Mouse (Mus musculus): ENCODE measurements around the gene Snx7. TPM values are rescaled to one million over a fixed set of nuclear protein-coding genes. Genes with fewer than 3 reads are reported as not detected.

The Snx7 gene
- 13.8 and 15.3 TPM in 2 replicates for polyA plus RNA-seq (2016; fragmentation: Nextera tagmentation; extraction: Ambion mirVana)

GRCm38 (mm10) chr3:117868637-117869323, at the start of gene Snx7:
Gene Snx7 (minus strand): TSS chr3:117868936.
- peak within 1 kb of the TSS; percentile 78 for H3K4me2 ChIP-seq
- H3K4me1 ChIP-seq: peaks cover 8% of the 10 kb centered on the region
- no peaks in the 10 kb centered on the region for H3K36me3 ChIP-seq
- H3K27me3 ChIP-seq (replicated peaks): no peaks in the 10 kb centered on the region
- no peaks in the 10 kb centered on the region for H3K9me3 ChIP-seq (replicated peaks)
- peak within 1 kb of the TSS; percentile 61 for H3K9ac ChIP-seq
- H3K4me3 ChIP-seq: peak within 1 kb of the TSS; percentile 62
- 0 out of 2 replicates have a peak within 1 kb of the TSS, but pooled peaks have one; percentile 37 for H3K27ac ChIP-seq
- ATAC-seq: peak; percentile 99
- WGBS (ENCODE audit: insufficient replicate concordance): 2% methylated on average over 50 of the region's 53 CpGs

GRCm38 (mm10) chr3:117915420-117915819, 46.7 kb upstream of the Snx7 start:
- Histone ChIP-seq H3K4me1 (no peaks in the 10 kb centered on the region), H3K36me3 (no peaks in the 10 kb centered on the region), H3K9ac (no peak overlapping the region), H3K27me3 (replicated peaks) (no peaks in the 10 kb centered on the region), H3K4me2 (no peak overlapping the region), H3K4me3 (no peak overlapping the region), H3K27ac (no peak overlapping the region), H3K9me3 (replicated peaks) (no peaks in the 10 kb centered on the region)
- ATAC-seq: no peak
- WGBS (ENCODE audit: insufficient replicate concordance): 62% methylated on average over 3 of the region's 3 CpGs

GRCm38 (mm10) chr3:117893736-117894135, 25.0 kb upstream of the Snx7 start:
- no peaks in the 10 kb centered on the region for H3K36me3 ChIP-seq
- H3K27me3 ChIP-seq (replicated peaks): no peaks in the 10 kb centered on the region
- no peak for ATAC-seq
- no peak overlapping the region for H3K4me3 ChIP-seq
- 43% methylated on average over 2 of the region's 2 CpGs for whole genome bisulfite sequencing (ENCODE audit: insufficient replicate concordance)
- no peaks in the 10 kb centered on the region for H3K4me1 ChIP-seq
- no peak overlapping the region for H3K4me2 ChIP-seq
- H3K9me3 ChIP-seq (replicated peaks): no peaks in the 10 kb centered on the region
- H3K27ac ChIP-seq: no peak overlapping the region
- no peak overlapping the region for H3K9ac ChIP-seq

GRCm38 (mm10) chr3:117875450-117875849, 6.7 kb upstream of the Snx7 start:
- H3K9ac ChIP-seq: no peak overlapping the region
- no peaks in the 10 kb centered on the region for H3K9me3 ChIP-seq (replicated peaks)
- 69% methylated on average over 3 of the region's 3 CpGs for WGBS (ENCODE audit: insufficient replicate concordance)
- no peak overlapping the region for H3K4me3 ChIP-seq
- ATAC-seq: no peak
- H3K27me3 ChIP-seq (replicated peaks): no peaks in the 10 kb centered on the region
- no peak overlapping the region for H3K27ac ChIP-seq
- no peak overlapping the region for H3K4me2 ChIP-seq
- H3K36me3 ChIP-seq: no peaks in the 10 kb centered on the region
- no peaks in the 10 kb centered on the region for H3K4me1 ChIP-seq

- Histone ChIP-seq H3K27ac (no peak overlapping the region), H3K36me3 (no peaks in the 10 kb centered on the region), H3K4me1 (peaks cover under 1% of the 10 kb centered on the region; the same call in 1 of the 2 replicates), H3K4me3 (no peak overlapping the region), H3K4me2 (no peak overlapping the region), H3K9ac (no peak overlapping the region), H3K9me3 (replicated peaks) (no peaks in the 10 kb centered on the region), H3K27me3 (replicated peaks) (no peaks in the 10 kb centered on the region)
- ATAC-seq: no peak
- WGBS (ENCODE audit: insufficient replicate concordance): 65% methylated on average over 5 of the region's 5 CpGs
These were observed 4.6 kb upstream of the Snx7 start for GRCm38 (mm10) chr3:117873209-117873863.

- peaks cover 8% of the 10 kb centered on the region for H3K4me1 ChIP-seq
- no peak for ATAC-seq
- no peaks in the 10 kb centered on the region for H3K27me3 ChIP-seq (replicated peaks)
- WGBS (ENCODE audit: insufficient replicate concordance): 19% methylated on average over 2 of the region's 2 CpGs
- H3K36me3 ChIP-seq: no peaks in the 10 kb centered on the region
- no peaks in the 10 kb centered on the region for H3K9me3 ChIP-seq (replicated peaks)
- no peak overlapping the region for H3K27ac ChIP-seq
- H3K4me2 ChIP-seq: peak overlapping the region; percentile 78
- H3K9ac ChIP-seq: peak overlapping the region; percentile 61
- peak overlapping the region; percentile 62 for H3K4me3 ChIP-seq
These were observed 584 bp upstream of the Snx7 start for GRCm38 (mm10) chr3:117869324-117869715.

GRCm38 (mm10) chr3:117868091-117868490, 645 bp downstream of the Snx7 start:
- Histone ChIP-seq H3K27ac (no peak overlapping the region), H3K9me3 (replicated peaks) (no peaks in the 10 kb centered on the region), H3K4me3 (peak overlapping the region; percentile 62), H3K9ac (peak overlapping the region; percentile 61; the same call in 1 of the 2 replicates), H3K4me2 (peak overlapping the region; percentile 78), H3K4me1 (peaks cover 8% of the 10 kb centered on the region), H3K36me3 (no peaks in the 10 kb centered on the region), H3K27me3 (replicated peaks) (no peaks in the 10 kb centered on the region)
- WGBS (ENCODE audit: insufficient replicate concordance): 76% methylated on average over 2 of the region's 2 CpGs
- no peak; the same call in 1 of the 2 replicates for ATAC-seq

GRCm38 (mm10) chr3:117866696-117867407, 1.9 kb downstream of the Snx7 start:
- no peaks in the 10 kb centered on the region for H3K27me3 ChIP-seq (replicated peaks)
- H3K36me3 ChIP-seq: no peaks in the 10 kb centered on the region
- H3K4me2 ChIP-seq: no peak overlapping the region
- H3K9me3 ChIP-seq (replicated peaks): no peaks in the 10 kb centered on the region
- H3K27ac ChIP-seq: no peak overlapping the region
- peaks cover 11% of the 10 kb centered on the region for H3K4me1 ChIP-seq
- no peak overlapping the region for H3K4me3 ChIP-seq
- no peak for ATAC-seq
- WGBS (ENCODE audit: insufficient replicate concordance): 69% methylated on average over 12 of the region's 12 CpGs
- H3K9ac ChIP-seq: no peak overlapping the region

- Histone ChIP-seq H3K9me3 (replicated peaks) (no peaks in the 10 kb centered on the region), H3K27me3 (replicated peaks) (no peaks in the 10 kb centered on the region), H3K4me1 (peaks cover 11% of the 10 kb centered on the region), H3K9ac (no peak overlapping the region), H3K4me3 (no peak overlapping the region), H3K4me2 (no peak overlapping the region), H3K27ac (no peak overlapping the region), H3K36me3 (no peaks in the 10 kb centered on the region)
- no peak for ATAC-seq
These were observed 3.1 kb downstream of the Snx7 start for GRCm38 (mm10) chr3:117865621-117866020.

- 56% methylated on average over 2 of the region's 2 CpGs for WGBS (ENCODE audit: insufficient replicate concordance)
- Histone ChIP-seq H3K4me1 (peaks cover 6% of the 10 kb centered on the region), H3K4me3 (no peak overlapping the region), H3K9ac (no peak overlapping the region), H3K4me2 (no peak overlapping the region), H3K9me3 (replicated peaks) (no peaks in the 10 kb centered on the region), H3K27me3 (replicated peaks) (no peaks in the 10 kb centered on the region), H3K36me3 (peaks cover 4% of the 10 kb centered on the region), H3K27ac (no peak overlapping the region)
- ATAC-seq: no peak
These were observed 5.8 kb downstream of the Snx7 start for GRCm38 (mm10) chr3:117862951-117863350.

GRCm38 (mm10) chr3:117861977-117862434, 6.7 kb downstream of the Snx7 start:
- Histone ChIP-seq H3K36me3 (peaks cover 4% of the 10 kb centered on the region), H3K9ac (no peak overlapping the region), H3K9me3 (replicated peaks) (no peaks in the 10 kb centered on the region), H3K27me3 (replicated peaks) (no peaks in the 10 kb centered on the region), H3K27ac (0 out of 2 replicates have a peak overlapping the region, but pooled peaks have one; percentile 14), H3K4me2 (no peak overlapping the region), H3K4me3 (no peak overlapping the region), H3K4me1 (0 out of 2 replicates have a peak, but pooled peaks cover 3% of the 10 kb centered on the region)
- ATAC-seq: peak; percentile 55
- 63% methylated on average over 6 of the region's 6 CpGs for WGBS (ENCODE audit: insufficient replicate concordance)

GRCm38 (mm10) chr3:117858996-117859395, 9.7 kb downstream of the Snx7 start:
- no peak overlapping the region for H3K27ac ChIP-seq
- 70% methylated on average over 3 of the region's 3 CpGs for WGBS (ENCODE audit: insufficient replicate concordance)
- ATAC-seq: no peak
- H3K27me3 ChIP-seq (replicated peaks): no peaks in the 10 kb centered on the region
- H3K9me3 ChIP-seq (replicated peaks): no peaks in the 10 kb centered on the region
- H3K4me1 ChIP-seq: 0 out of 2 replicates have a peak, but pooled peaks cover 3% of the 10 kb centered on the region
- no peak overlapping the region for H3K4me3 ChIP-seq
- H3K9ac ChIP-seq: no peak overlapping the region
- H3K36me3 ChIP-seq: peaks cover 4% of the 10 kb centered on the region
- no peak overlapping the region for H3K4me2 ChIP-seq
